Mouse (Mus musculus) thymus, adult 18-20 months (tissue): Measurements from ENCODE around the gene 5031439G07Rik.
A peak's percentile ranks its signal among the peaks of the same experiment; 100 is the strongest.
"Not testable (repeated sequence)": the region's sequence is repeated elsewhere in the genome, so short reads cannot be mapped to it uniquely, and the experiment has no call there.

Source experiments
- DNase-seq, 2 experiments: peaks; one replicate each; pipeline ENCODE4 v3.0.0; 2022; ENCODE audit warnings: mixed read lengths in 2 of 2

The 5031439G07Rik gene

GRCm38 (mm10) chr15:84950053-84950452, 38.3 kb downstream of the 5031439G07Rik start:
- DNase-seq: no peak

GRCm38 (mm10) chr15:84948990-84949389, 39.4 kb downstream of the 5031439G07Rik start:
- DNase-seq: no peak

GRCm38 (mm10) chr15:84944319-84944718, 44.0 kb downstream of the 5031439G07Rik start:
- no peak for DNase-seq

- no peak for DNase-seq
Observed at GRCm38 (mm10) chr15:84942647-84943285, 45.6 kb downstream of the 5031439G07Rik start.

- no peak for DNase-seq
Observed at GRCm38 (mm10) chr15:84940102-84940501, 48.2 kb downstream of the 5031439G07Rik start.

GRCm38 (mm10) chr15:84934901-84935300, 53.5 kb downstream of the 5031439G07Rik start:
- no peak for DNase-seq

GRCm38 (mm10) chr15:84932351-84932750, 56.0 kb downstream of the 5031439G07Rik start:
- DNase-seq: no peak

GRCm38 (mm10) chr15:84925495-84926018, 62.8 kb downstream of the 5031439G07Rik start:
- DNase-seq: no peak

GRCm38 (mm10) chr15:84924781-84925315, 63.5 kb downstream of the 5031439G07Rik start:
- DNase-seq: no peak

- peak in 1 of 2 experiments; percentile 41 for DNase-seq
Observed at GRCm38 (mm10) chr15:84923508-84924181, 64.7 kb downstream of the 5031439G07Rik start.

- peak; percentile 97 for DNase-seq
Observed at GRCm38 (mm10) chr15:84922884-84923507, 65.4 kb downstream of the 5031439G07Rik start, which contains the start of gene Nup50. TSS of gene Nup50 (plus strand) at chr15:84923411.

- no peak for DNase-seq
Observed at GRCm38 (mm10) chr15:84919938-84920337, 68.4 kb downstream of the 5031439G07Rik start, which contains the start of gene Gm29666. TSS of gene Gm29666 (minus strand) at chr15:84920038.

- no peak for DNase-seq
Observed at GRCm38 (mm10) chr15:84913201-84913600, 75.2 kb downstream of the 5031439G07Rik start.

GRCm38 (mm10) chr15:84903843-84904385, 84.4 kb downstream of the 5031439G07Rik start:
- no peak for DNase-seq

- no peak for DNase-seq
Observed at GRCm38 (mm10) chr15:84898077-84898476, 90.3 kb downstream of the 5031439G07Rik start.

- no peak for DNase-seq
Observed at GRCm38 (mm10) chr15:84896664-84897063, 91.7 kb downstream of the 5031439G07Rik start.

- DNase-seq: not testable (repeated sequence)
Observed at GRCm38 (mm10) chr15:84896216-84896615, 92.1 kb downstream of the 5031439G07Rik start.
